Mouse (Mus musculus) bone marrow, adult 2 months (tissue): ENCODE data around the gene Oxld1.

Experiments used
- CTCF ChIP-seq: fragments of 200-500 bp; IDR thresholded peaks from 2 replicates; pipeline ENCODE4 v1.5.1; 2011; ENCODE audit warnings: low read length, control low read depth; ENCODE audit not compliant: control insufficient read depth, insufficient read depth
- POLR2A ChIP-seq: fragments of 200-500 bp; IDR thresholded peaks from 2 replicates; pipeline ENCODE4 v1.6.1; 2011; ENCODE audit warnings: low read depth, mild to moderate bottlenecking, control low read depth, low read length, borderline replicate concordance; ENCODE audit not compliant: control insufficient read depth

GRCm38 (mm10) chr11:120453306-120453705 is 4.6 kb downstream of the Oxld1 start, which contains the start of gene Pde6g:
- TF ChIP-seq POLR2A = no peak
- TF ChIP-seq CTCF = no peak
